Mouse (Mus musculus) liver, adult 2 months (tissue): Measurements from ENCODE around the gene Pgap1.

ENCODE experiments used
- CTCF ChIP-seq: fragments of 200-500 bp; IDR thresholded peaks from 2 replicates; pipeline ENCODE4 v1.5.1; 2011; ENCODE audit warnings: low read depth, low read length, control low read depth
- POLR2A ChIP-seq: fragments of 200-500 bp; IDR thresholded peaks from 2 replicates; pipeline ENCODE4 v1.6.1; 2011; ENCODE audit warnings: low read length, control low read depth; ENCODE audit not compliant: insufficient read depth; ENCODE audit errors: extremely low read depth

DNA sequence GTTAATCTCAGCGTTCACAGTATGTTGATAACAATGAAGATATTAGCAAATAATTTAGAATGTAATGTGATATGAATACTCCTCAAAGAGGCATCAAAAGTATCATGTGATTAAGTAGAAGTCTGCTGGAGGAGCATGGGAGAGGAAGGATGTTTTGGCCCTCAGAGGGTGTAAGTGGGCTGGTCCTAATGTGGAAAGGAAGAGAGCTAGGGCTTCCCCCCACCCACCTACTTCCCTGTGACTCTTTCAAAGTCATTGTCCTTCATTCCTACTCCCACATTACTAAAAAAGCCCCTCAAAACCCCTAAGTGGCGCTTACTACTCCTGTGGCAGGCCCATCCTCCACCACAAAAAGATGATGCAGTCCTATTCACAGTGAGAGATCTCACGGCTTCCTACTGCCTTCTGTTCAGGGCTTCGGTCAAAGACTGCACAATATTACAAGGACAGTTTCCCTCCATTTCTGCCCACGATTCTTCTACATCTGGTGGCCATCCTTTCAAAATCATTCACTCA is 37.4 kb downstream of the Pgap1 start:
- TF ChIP-seq CTCF: no peak
- no peak for TF ChIP-seq POLR2A
